Mouse (Mus musculus): ENCODE data around the gene Gmfb. TPM values are rescaled to one million over a fixed set of nuclear protein-coding genes. Genes with fewer than 3 reads are reported as not detected.

Gmfb gene
- polyA plus RNA-seq, 1 experiment from 2014 or later, result 23.9 TPM

DNA sequence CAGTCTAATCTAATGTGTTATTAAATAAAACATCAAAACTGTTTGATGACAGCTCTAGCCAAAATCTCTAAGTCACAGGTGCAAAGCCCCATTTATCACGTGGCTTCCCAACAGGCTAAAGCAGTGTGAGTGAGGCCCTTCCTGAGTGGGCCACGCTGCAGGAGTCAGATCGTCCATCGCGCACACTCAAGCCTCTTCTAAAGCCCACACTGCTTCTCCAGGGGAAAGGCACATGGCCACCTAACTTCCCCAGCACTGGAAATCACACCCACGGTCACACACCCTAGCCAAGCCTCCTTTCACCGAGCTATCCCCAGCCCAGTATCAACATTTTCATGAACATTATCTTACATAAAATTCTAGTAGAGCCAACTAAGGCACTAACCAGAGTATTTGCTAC, 41.0 kb downstream of the Gmfb start:
- no peak for ATAC-seq (ENCODE audit: insufficient read depth)
- no peaks in the 10 kb centered on the region for H3K27me3 ChIP-seq
- peaks cover 77% of the 10 kb centered on the region for H3K36me3 ChIP-seq (replicated peaks)
- H3K27ac ChIP-seq (replicated peaks), result no peak overlapping the region
- H3K4me2 ChIP-seq, result no peak overlapping the region
- WGBS (ENCODE audit: insufficient replicate concordance), result 87% methylated on average over 7 of the region's 7 CpGs
- no peak overlapping the region for H3K9ac ChIP-seq
- peaks cover 8% of the 10 kb centered on the region; the same call in 1 of the 2 replicates for H3K9me3 ChIP-seq (replicated peaks)
- H3K4me3 ChIP-seq (replicated peaks), result no peak overlapping the region
- H3K4me1 ChIP-seq (replicated peaks), result peaks cover 9% of the 10 kb centered on the region

DNA sequence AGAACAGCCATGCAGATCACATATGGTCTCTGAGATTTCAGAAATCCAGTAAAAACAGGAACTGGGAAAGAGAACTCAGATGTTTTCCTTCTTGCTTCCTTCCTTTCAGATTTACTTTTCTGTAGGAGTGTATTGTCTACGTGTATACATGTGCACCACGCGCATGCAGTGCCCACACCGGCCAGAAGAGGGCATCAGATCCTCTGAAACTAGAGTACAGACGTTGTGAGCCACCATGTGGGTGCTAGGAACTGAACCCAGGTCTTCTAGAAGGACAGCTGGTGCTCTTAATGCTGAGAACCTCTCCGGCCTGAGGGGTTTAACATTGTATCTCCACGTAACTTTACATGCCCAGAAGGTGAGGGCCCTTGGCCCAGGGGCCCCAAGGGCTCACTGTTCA, 42.8 kb downstream of the Gmfb start:
- no peak overlapping the region for H3K4me2 ChIP-seq
- H3K9ac ChIP-seq, result no peak overlapping the region
- peaks cover 3% of the 10 kb centered on the region; the same call in 1 of the 2 replicates for H3K4me1 ChIP-seq (replicated peaks)
- peaks cover 85% of the 10 kb centered on the region for H3K36me3 ChIP-seq (replicated peaks)
- no peak for ATAC-seq (ENCODE audit: insufficient read depth)
- no peak overlapping the region for H3K4me3 ChIP-seq (replicated peaks)
- H3K27ac ChIP-seq (replicated peaks), result no peak overlapping the region
- H3K27me3 ChIP-seq, result no peaks in the 10 kb centered on the region
- WGBS (ENCODE audit: insufficient replicate concordance), result 84% methylated on average over 7 of the region's 7 CpGs
- H3K9me3 ChIP-seq (replicated peaks), result peaks cover 8% of the 10 kb centered on the region; the same call in 1 of the 2 replicates

DNA sequence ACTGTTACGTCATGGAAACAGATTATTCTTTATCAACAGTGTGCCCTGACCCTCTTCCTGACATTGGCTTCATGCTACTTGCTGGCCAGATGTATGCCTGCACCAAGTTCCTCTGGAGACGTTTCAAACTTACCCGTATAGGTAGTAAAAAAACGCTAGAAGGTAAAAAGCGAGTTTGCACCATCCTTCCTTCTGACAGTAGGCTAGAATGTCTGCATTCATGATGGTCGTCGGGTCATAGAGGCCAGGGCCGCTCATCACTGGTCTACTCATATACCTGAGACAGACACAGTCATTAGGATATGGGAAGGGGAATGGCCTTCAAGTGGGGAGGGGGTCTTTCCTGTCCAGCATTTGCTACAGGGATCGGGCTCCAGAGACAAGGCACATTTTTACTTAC, 43.3 kb downstream of the Gmfb start:
- Histone ChIP-seq H3K9me3 (replicated peaks) (peaks cover 8% of the 10 kb centered on the region; the same call in 1 of the 2 replicates), H3K9ac (no peak overlapping the region), H3K4me1 (replicated peaks) (peaks cover 3% of the 10 kb centered on the region; the same call in 1 of the 2 replicates), H3K36me3 (replicated peaks) (peaks cover 88% of the 10 kb centered on the region), H3K4me2 (no peak overlapping the region), H3K27me3 (no peaks in the 10 kb centered on the region), H3K4me3 (replicated peaks) (no peak overlapping the region), H3K27ac (replicated peaks) (no peak overlapping the region)
- no peak for ATAC-seq (ENCODE audit: insufficient read depth)
- 90% methylated on average over 9 of the region's 9 CpGs for WGBS (ENCODE audit: insufficient replicate concordance)

DNA sequence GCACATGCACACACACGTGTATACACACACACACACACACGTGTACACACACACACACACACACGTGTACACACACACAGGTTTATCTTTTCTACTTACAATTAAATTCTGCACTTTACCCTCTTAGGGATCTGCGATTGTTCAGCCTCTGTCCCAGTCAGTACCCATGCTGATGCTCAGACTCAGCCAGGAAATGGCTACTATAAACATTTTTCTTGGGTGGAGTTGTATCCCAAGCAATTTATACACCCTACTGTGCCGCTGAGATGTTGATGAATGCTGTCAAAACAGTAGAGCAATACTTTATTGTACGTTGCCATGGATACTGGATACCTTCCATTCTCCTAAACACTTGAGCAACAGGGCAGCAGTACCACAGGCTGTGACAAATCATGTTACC, 52.0 kb downstream of the Gmfb start:
- Histone ChIP-seq H3K4me3 (replicated peaks) (no peak overlapping the region), H3K4me2 (no peak overlapping the region)
- 78% methylated on average over 6 of the region's 6 CpGs for WGBS (ENCODE audit: insufficient replicate concordance)

DNA sequence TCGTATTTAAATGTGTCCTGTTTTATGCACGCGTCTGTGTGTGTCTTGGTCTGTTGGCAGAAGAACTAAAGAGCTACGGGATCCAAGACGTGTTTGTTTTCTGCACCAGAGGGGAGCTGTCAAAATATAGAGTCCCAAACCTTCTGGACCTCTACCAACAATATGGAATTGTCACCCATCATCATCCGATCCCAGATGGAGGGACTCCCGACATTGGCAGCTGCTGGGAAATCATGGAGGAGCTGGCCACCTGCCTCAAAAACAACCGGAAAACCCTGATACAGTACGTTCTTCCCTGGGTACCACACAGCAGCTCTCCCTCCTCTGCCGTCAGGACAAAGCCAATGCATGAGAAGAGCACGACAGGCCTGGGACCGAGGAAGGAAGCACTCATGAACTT, 54.9 kb downstream of the Gmfb start:
- Histone ChIP-seq H3K9ac (no peak overlapping the region), H3K27ac (replicated peaks) (no peak overlapping the region), H3K27me3 (no peaks in the 10 kb centered on the region), H3K36me3 (replicated peaks) (peaks cover 83% of the 10 kb centered on the region), H3K4me2 (no peak overlapping the region), H3K4me3 (replicated peaks) (no peak overlapping the region), H3K9me3 (replicated peaks) (no peaks in the 10 kb centered on the region), H3K4me1 (replicated peaks) (0 out of 2 replicates have a peak, but pooled peaks cover 3% of the 10 kb centered on the region)
- WGBS (ENCODE audit: insufficient replicate concordance), result 75% methylated on average over 12 of the region's 12 CpGs
- ATAC-seq (ENCODE audit: insufficient read depth), result no peak

More for the DNA sequence above, 52.0 kb downstream of the Gmfb start:
- Histone ChIP-seq H3K4me1 (replicated peaks) (no peaks in the 10 kb centered on the region), H3K36me3 (replicated peaks) (peaks cover 89% of the 10 kb centered on the region), H3K9ac (no peak overlapping the region), H3K27me3 (no peaks in the 10 kb centered on the region), H3K27ac (replicated peaks) (no peak overlapping the region), H3K9me3 (replicated peaks) (no peaks in the 10 kb centered on the region)
- ATAC-seq (ENCODE audit: insufficient read depth), result no peak

DNA sequence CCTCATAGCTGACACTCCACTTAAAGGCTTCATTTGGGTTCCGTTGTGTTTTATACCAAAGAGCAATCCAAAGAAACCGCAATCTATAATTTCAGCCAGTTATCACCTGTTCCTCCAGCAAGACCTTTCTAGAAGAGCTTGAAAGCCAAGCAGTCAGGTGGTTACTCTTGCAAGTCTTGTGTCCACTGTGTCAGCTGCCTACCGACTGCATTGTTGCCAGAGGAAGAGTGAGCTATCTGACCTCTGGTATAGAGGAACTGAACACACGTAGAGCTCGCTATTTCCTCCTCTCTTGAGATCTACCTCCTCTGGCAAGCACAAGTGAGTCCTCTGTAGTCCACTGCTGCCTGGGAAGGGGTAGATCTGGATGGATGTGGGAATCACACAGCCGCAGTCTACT, 60.9 kb downstream of the Gmfb start:
- 27% methylated on average over 6 of the region's 6 CpGs for WGBS (ENCODE audit: insufficient replicate concordance)

DNA sequence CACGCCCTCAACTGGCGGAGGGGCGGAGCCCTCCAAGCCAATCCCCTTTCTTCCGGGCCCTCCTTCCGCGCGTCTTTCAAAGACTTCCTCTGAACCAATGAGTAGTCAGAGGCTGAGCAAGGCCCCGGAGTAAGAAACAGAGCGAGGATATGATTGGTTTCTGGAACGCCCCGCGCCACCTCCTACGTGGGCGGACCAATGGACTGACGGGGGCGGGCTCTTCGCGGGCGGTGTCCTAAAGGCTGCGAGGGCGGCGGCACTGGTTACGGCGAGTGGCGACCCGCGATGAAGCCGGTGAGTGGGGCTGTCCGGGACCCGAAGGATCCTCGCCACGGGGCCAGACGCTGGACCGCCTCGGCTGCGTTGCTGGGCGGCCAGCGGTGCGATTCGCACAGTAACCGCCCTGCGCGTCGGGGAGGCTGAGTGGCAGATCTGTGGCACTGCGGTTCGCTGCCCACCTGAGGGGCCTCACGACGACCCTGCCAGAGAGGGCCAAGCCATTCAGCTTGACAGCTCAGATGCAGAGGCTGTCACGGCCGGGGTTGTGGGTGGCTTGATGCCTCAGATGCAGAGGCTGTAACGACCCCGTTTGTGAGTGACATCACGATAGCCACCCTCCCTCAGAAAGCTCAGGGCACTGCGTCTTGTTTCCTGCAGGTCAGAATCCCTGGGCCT, 61.5 kb downstream of the Gmfb start, which contains the start of gene Cdkn3:
TSS of gene Cdkn3 (plus strand) at position 187 of the 675 bp plus-strand sequence.
- H3K9me3 ChIP-seq (replicated peaks), result no peaks in the 10 kb centered on the region
- ATAC-seq (ENCODE audit: insufficient read depth), result peak; percentile 99
- peaks cover 24% of the 10 kb centered on the region for H3K36me3 ChIP-seq (replicated peaks)
- H3K4me3 ChIP-seq (replicated peaks), result peak within 1 kb of the TSS; percentile 79
- H3K27ac ChIP-seq (replicated peaks), result peak within 1 kb of the TSS; percentile 81
- peak within 1 kb of the TSS; percentile 74 for H3K4me2 ChIP-seq
- H3K9ac ChIP-seq, result peak within 1 kb of the TSS; percentile 89
- H3K27me3 ChIP-seq, result no peaks in the 10 kb centered on the region
- peaks cover 21% of the 10 kb centered on the region for H3K4me1 ChIP-seq (replicated peaks)
- WGBS (ENCODE audit: insufficient replicate concordance), result under 1% methylated on average over 54 of the region's 54 CpGs

More for the DNA sequence above, 60.9 kb downstream of the Gmfb start:
- Histone ChIP-seq H3K27me3 (no peaks in the 10 kb centered on the region), H3K36me3 (replicated peaks) (peaks cover 28% of the 10 kb centered on the region), H3K9me3 (replicated peaks) (no peaks in the 10 kb centered on the region), H3K4me1 (replicated peaks) (peaks cover 21% of the 10 kb centered on the region), H3K9ac (peak overlapping the region; percentile 89), H3K4me3 (replicated peaks) (peak overlapping the region; percentile 79), H3K27ac (replicated peaks) (peak overlapping the region; percentile 81), H3K4me2 (peak overlapping the region; percentile 74)
- ATAC-seq (ENCODE audit: insufficient read depth), result no peak

DNA sequence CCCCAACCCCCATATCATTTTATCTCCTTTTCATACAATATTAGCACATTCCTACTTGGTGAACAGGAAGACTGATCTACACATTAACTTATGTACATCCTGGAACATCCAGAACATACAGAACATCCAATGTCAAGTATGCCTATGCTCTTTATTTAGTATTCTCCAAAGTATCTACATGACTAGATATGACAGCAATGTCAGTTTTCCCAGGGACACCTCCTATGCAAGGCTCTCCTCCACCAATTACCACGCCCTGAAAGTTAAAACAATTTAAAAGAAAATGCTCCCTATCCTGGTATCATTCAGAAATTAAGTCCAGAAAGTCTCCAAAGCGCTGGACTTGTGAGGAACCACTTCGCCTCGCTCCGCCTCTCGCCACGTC, 62.1 kb downstream of the Gmfb start:
- 2% methylated on average over 7 of the region's 7 CpGs for WGBS (ENCODE audit: insufficient replicate concordance)
- H3K4me1 ChIP-seq (replicated peaks), result peaks cover 21% of the 10 kb centered on the region
- no peaks in the 10 kb centered on the region for H3K27me3 ChIP-seq
- peaks cover 21% of the 10 kb centered on the region for H3K36me3 ChIP-seq (replicated peaks)
- no peak overlapping the region for H3K9ac ChIP-seq
- H3K9me3 ChIP-seq (replicated peaks), result no peaks in the 10 kb centered on the region
- peak overlapping the region; percentile 79 for H3K4me3 ChIP-seq (replicated peaks)
- no peak for ATAC-seq (ENCODE audit: insufficient read depth)
- peak overlapping the region; percentile 74 for H3K4me2 ChIP-seq
- 0 out of 2 replicates have a peak overlapping the region, but pooled peaks have one; percentile 39 for H3K27ac ChIP-seq (replicated peaks)

Other genes starting within 250 kb of the Gmfb start
- gene Cdkn3, start 61.7 kb downstream of the Gmfb start, polyA plus RNA-seq (2015; fragmentation: Nextera tagmentation; extraction: Ambion mirVana), result 91.3 and 108 TPM in 2 replicates
- gene Cnih1, start 33.8 kb downstream of the Gmfb start, polyA plus RNA-seq (2015; fragmentation: Nextera tagmentation; extraction: Ambion mirVana), result 79.4 and 80.0 TPM in 2 replicates
- gene Cgrrf1, start 9.9 kb upstream of the Gmfb start, polyA plus RNA-seq (2015; fragmentation: Nextera tagmentation; extraction: Ambion mirVana), result 17.7 and 18.7 TPM in 2 replicates
- 0.59 and 0.60 TPM in 2 replicates for gene Samd4, start 60.6 kb upstream of the Gmfb start, polyA plus RNA-seq (2015; fragmentation: Nextera tagmentation; extraction: Ambion mirVana)